In genomic region chr11:49754958-49755665, GRCm38 (mm10) we compare ENCODE assay signal across 10 mouse cellular contexts. TPM values are rescaled to one million over a fixed set of nuclear protein-coding genes. Genes with fewer than 3 reads are reported as not detected.
DNase-seq lines count a peak whose midpoint lies in the region; ATAC-seq and TF ChIP-seq lines count a peak whose summit lies in the region.
"Had no signal": no experiment of that assay in that cellular context is flagged by ENCODE, and none has a peak within 500 bp of the region (broad histone marks: within the 10 kb centered on the region; RNA-seq: fewer than 3 reads in every experiment).

No protein-coding gene starts in this region.

- no peaks in the 10 kb centered on the region for H3K36me3 ChIP-seq in midbrain, embryonic 11.5 days (ENCODE audit: control insufficient read depth, insufficient read depth, low read length)
- H3K36me3 ChIP-seq in midbrain, embryonic 15.5 days (replicated peaks) = no peaks in the 10 kb centered on the region
- H3K36me3 ChIP-seq in heart, embryonic 12.5 days = no peaks in the 10 kb centered on the region
- H3K36me3 ChIP-seq in stomach, embryonic 16.5 days (ENCODE audit: control insufficient read depth, insufficient read depth, low read length) = no peaks in the 10 kb centered on the region
- H3K36me3 ChIP-seq in forebrain, postnatal 0 days (ENCODE audit: insufficient read depth) = no peaks in the 10 kb centered on the region
- H3K36me3 ChIP-seq: liver, embryonic 13.5 days had no signal

- H3K9me3 ChIP-seq in midbrain, embryonic 11.5 days (ENCODE audit: control insufficient read depth, low read length) = no peaks in the 10 kb centered on the region
- H3K9me3 ChIP-seq in midbrain, embryonic 15.5 days = no peaks in the 10 kb centered on the region
- no peaks in the 10 kb centered on the region for H3K9me3 ChIP-seq in heart, embryonic 12.5 days (replicated peaks)
- no peaks in the 10 kb centered on the region for H3K9me3 ChIP-seq in stomach, embryonic 16.5 days (replicated peaks; ENCODE audit: control insufficient read depth, low read length)
- no peaks in the 10 kb centered on the region for H3K9me3 ChIP-seq in forebrain, postnatal 0 days (ENCODE audit: low read length)
- H3K9me3 ChIP-seq: liver, embryonic 13.5 days had no signal

- WGBS in midbrain, embryonic 11.5 days = 75% methylated on average over 12 of the region's 12 CpGs
- WGBS in midbrain, embryonic 15.5 days = 68% methylated on average over 12 of the region's 12 CpGs
- 40% methylated on average over 12 of the region's 12 CpGs for WGBS in heart, embryonic 12.5 days
- 28% methylated on average over 12 of the region's 12 CpGs for WGBS in stomach, embryonic 16.5 days
- WGBS in forebrain, postnatal 0 days = 63% methylated on average over 12 of the region's 12 CpGs

- no peak for TF ChIP-seq CTCF in forebrain, postnatal 0 days (IDR thresholded peaks at IDR 0.05; ENCODE audit: low read depth)

- DNase-seq in midbrain, embryonic 11.5 days (ENCODE audit: low spot score, missing footprints) = peak; percentile 71
- DNase-seq in kidney, postnatal 10 days = peak; percentile 47
- DNase-seq in liver = no peak
- no peak for DNase-seq in forebrain, postnatal 0 days
- no peak for DNase-seq in embryo, embryonic 11 days
- DNase-seq: liver, embryonic 13.5 days; right cerebral cortex, postnatal 25 days had no signal

- no peak overlapping the region for H3K27ac ChIP-seq in midbrain, embryonic 11.5 days (ENCODE audit: low read depth, low read length)
- H3K27ac ChIP-seq in midbrain, embryonic 15.5 days = no peak overlapping the region
- peak overlapping the region; percentile 68 for H3K27ac ChIP-seq in heart, embryonic 12.5 days (ENCODE audit: poor library complexity, severe bottlenecking)
- H3K27ac ChIP-seq in stomach, embryonic 16.5 days (ENCODE audit: low read length) = peak overlapping the region; percentile 4
- H3K27ac ChIP-seq in forebrain, postnatal 0 days (ENCODE audit: low read depth, low read length) = no peak overlapping the region
- H3K27ac ChIP-seq: liver, embryonic 13.5 days had no signal

- H3K4me2 ChIP-seq in midbrain, embryonic 11.5 days = no peak overlapping the region
- no peak overlapping the region for H3K4me2 ChIP-seq in midbrain, embryonic 15.5 days
- H3K4me2 ChIP-seq in heart, embryonic 12.5 days = no peak overlapping the region
- no peak overlapping the region; the same call in 1 of the 2 replicates for H3K4me2 ChIP-seq in stomach, embryonic 16.5 days (ENCODE audit: low read depth, low read length)
- no peak overlapping the region for H3K4me2 ChIP-seq in forebrain, postnatal 0 days (ENCODE audit: low read depth)
- H3K4me2 ChIP-seq: liver, embryonic 13.5 days had no signal

- no peak for ATAC-seq in midbrain, embryonic 11.5 days (ENCODE audit: low FRiP score)
- ATAC-seq in midbrain, embryonic 15.5 days (replicated peaks) = no peak
- peak; percentile 64 for ATAC-seq in heart, embryonic 12.5 days (ENCODE audit: insufficient number of reproducible peaks, low FRiP score)
- ATAC-seq in stomach, embryonic 16.5 days (ENCODE audit: insufficient read depth, low FRiP score) = peak; percentile 54
- no peak for ATAC-seq in forebrain, postnatal 0 days

- H3K4me1 ChIP-seq in midbrain, embryonic 11.5 days (ENCODE audit: control insufficient read depth, insufficient read depth, low read length) = no peaks in the 10 kb centered on the region
- no peaks in the 10 kb centered on the region for H3K4me1 ChIP-seq in midbrain, embryonic 15.5 days
- peaks cover 18% of the 10 kb centered on the region for H3K4me1 ChIP-seq in heart, embryonic 12.5 days (replicated peaks)
- H3K4me1 ChIP-seq in stomach, embryonic 16.5 days (ENCODE audit: control insufficient read depth, insufficient read depth, low read length) = peaks cover 15% of the 10 kb centered on the region
- H3K4me1 ChIP-seq in forebrain, postnatal 0 days (ENCODE audit: insufficient read depth) = no peaks in the 10 kb centered on the region
- H3K4me1 ChIP-seq: liver, embryonic 13.5 days had no signal

- no peaks in the 10 kb centered on the region for H3K27me3 ChIP-seq in midbrain, embryonic 11.5 days (ENCODE audit: control insufficient read depth, insufficient read depth, low read length)
- H3K27me3 ChIP-seq in midbrain, embryonic 15.5 days (replicated peaks) = no peaks in the 10 kb centered on the region
- no peaks in the 10 kb centered on the region for H3K27me3 ChIP-seq in heart, embryonic 12.5 days (replicated peaks)
- H3K27me3 ChIP-seq in stomach, embryonic 16.5 days (ENCODE audit: control insufficient read depth, insufficient read depth, low read length) = no peaks in the 10 kb centered on the region
- H3K27me3 ChIP-seq in forebrain, postnatal 0 days (ENCODE audit: insufficient read depth, low read length) = no peaks in the 10 kb centered on the region
- H3K27me3 ChIP-seq: liver, embryonic 13.5 days had no signal

- H3K4me3 ChIP-seq in midbrain, embryonic 11.5 days (ENCODE audit: low read depth, low read length) = no peak overlapping the region
- no peak overlapping the region for H3K4me3 ChIP-seq in midbrain, embryonic 15.5 days
- H3K4me3 ChIP-seq in heart, embryonic 12.5 days = no peak overlapping the region
- H3K4me3 ChIP-seq in stomach, embryonic 16.5 days (replicated peaks; ENCODE audit: low read length) = no peak overlapping the region
- H3K4me3 ChIP-seq in forebrain, postnatal 0 days (ENCODE audit: low read depth, low read length) = no peak overlapping the region
- H3K4me3 ChIP-seq: liver, embryonic 13.5 days had no signal

- H3K9ac ChIP-seq in midbrain, embryonic 11.5 days (ENCODE audit: low read length) = no peak overlapping the region
- no peak overlapping the region for H3K9ac ChIP-seq in midbrain, embryonic 15.5 days
- H3K9ac ChIP-seq in heart, embryonic 12.5 days = no peak overlapping the region
- no peak overlapping the region for H3K9ac ChIP-seq in stomach, embryonic 16.5 days (ENCODE audit: low read length)
- no peak overlapping the region for H3K9ac ChIP-seq in forebrain, postnatal 0 days
- H3K9ac ChIP-seq: liver, embryonic 13.5 days had no signal

RNA-seq across cellular contexts. Expression of gene Gfpt2, which starts 38.9 kb away (rescaled TPM):
- polyA plus RNA-seq in midbrain, embryonic 11.5 days (2014; fragmentation: Nextera tagmentation; extraction: Ambion mirVana) = 8.7 and 9.9 TPM in 2 replicates
- polyA plus RNA-seq in midbrain, embryonic 15.5 days (2015; fragmentation: Nextera tagmentation; extraction: Ambion mirVana) = 6.1 and 6.7 TPM in 2 replicates
- 13.9 and 14.7 TPM in 2 replicates for polyA plus RNA-seq in heart, embryonic 12.5 days (2016; fragmentation: Nextera tagmentation; extraction: Ambion mirVana)
- 9.4 and 9.6 TPM in 2 replicates for polyA plus RNA-seq in stomach, embryonic 16.5 days (2015; fragmentation: Nextera tagmentation; extraction: Ambion mirVana)
- 5.0 and 5.5 TPM in 2 replicates for total RNA-seq in forebrain, postnatal 0 days (2014; rRNA removed)
- polyA plus RNA-seq in forebrain, postnatal 0 days (2015; fragmentation: Nextera tagmentation; extraction: Ambion mirVana) = 6.5 and 7.4 TPM in 2 replicates

RNA-seq across cellular contexts. Expression of gene Cnot6, which starts 42.6 kb away (rescaled TPM):
- 55.9 and 60.1 TPM in 2 replicates for polyA plus RNA-seq in midbrain, embryonic 11.5 days (2014; fragmentation: Nextera tagmentation; extraction: Ambion mirVana)
- polyA plus RNA-seq in midbrain, embryonic 15.5 days (2015; fragmentation: Nextera tagmentation; extraction: Ambion mirVana) = 47.4 and 52.2 TPM in 2 replicates
- polyA plus RNA-seq in heart, embryonic 12.5 days (2016; fragmentation: Nextera tagmentation; extraction: Ambion mirVana) = 61.5 and 65.9 TPM in 2 replicates
- polyA plus RNA-seq in stomach, embryonic 16.5 days (2015; fragmentation: Nextera tagmentation; extraction: Ambion mirVana) = 30.9 and 33.7 TPM in 2 replicates
- 45.4 and 63.9 TPM in 2 replicates for total RNA-seq in forebrain, postnatal 0 days (2014; rRNA removed)
- polyA plus RNA-seq in forebrain, postnatal 0 days (2015; fragmentation: Nextera tagmentation; extraction: Ambion mirVana) = 19.4 and 31.9 TPM in 2 replicates

Comparison
In these comparisons a context has a peak if more than half of its experiments do, and no peak if none do; other contexts are left out.
1. ATAC-seq: peak in heart, embryonic 12.5 days (single experiment) and stomach, embryonic 16.5 days (single experiment); none in midbrain, embryonic 11.5 days (single experiment), midbrain, embryonic 15.5 days (single experiment) and forebrain, postnatal 0 days (single experiment).
2. DNase-seq: peak in midbrain, embryonic 11.5 days (single experiment) and kidney, postnatal 10 days (single experiment); none in liver (single experiment), forebrain, postnatal 0 days (single experiment) and embryo, embryonic 11 days (single experiment).
3. H3K27ac ChIP-seq: peak in heart, embryonic 12.5 days (single experiment) and stomach, embryonic 16.5 days (single experiment); none in midbrain, embryonic 11.5 days (single experiment), midbrain, embryonic 15.5 days (single experiment) and forebrain, postnatal 0 days (single experiment).